Mouse (Mus musculus): Measurements from ENCODE around the gene Gabpb1. TPM values are rescaled to one million over a fixed set of nuclear protein-coding genes. Genes with fewer than 3 reads are reported as not detected.

Gene Gabpb1
- total and polyA plus RNA-seq, 2 experiments: 4.5 to 5.5 TPM

GRCm38 (mm10) chr2:126675169-126676121, 692 bp downstream of the Gabpb1 start:
- peak; percentile 89 for DNase-seq (ENCODE audit: extremely low read depth, low read depth, low spot score)
- Histone ChIP-seq H3K9ac (ENCODE audit: low read depth, low read length) (peak overlapping the region; percentile 92), H3K36me3 (ENCODE audit: control insufficient read depth, insufficient read depth, low read length) (peaks cover 2% of the 10 kb centered on the region; the same call in 1 of the 2 replicates), H3K27ac (replicated peaks; ENCODE audit: insufficient read depth, low read depth, low read length) (peak overlapping the region; percentile 99), H3K4me3 (ENCODE audit: insufficient read depth, low read depth, low read length) (peak overlapping the region; percentile 90), H3K27me3 (ENCODE audit: control insufficient read depth, insufficient read depth, low read length) (no peaks in the 10 kb centered on the region), H3K4me1 (ENCODE audit: control insufficient read depth, insufficient read depth, low read length) (peaks cover 15% of the 10 kb centered on the region), H3K79me2 (ENCODE audit: control insufficient read depth, insufficient read depth, low read length) (peaks cover 20% of the 10 kb centered on the region; the same call in 1 of the 2 replicates)
- WGBS: under 1% methylated on average over 99 of the region's 99 CpGs
- no peak for TF ChIP-seq CTCF (IDR thresholded peaks at IDR 0.05; ENCODE audit: low read depth, low read length)
- TF ChIP-seq POLR2A (IDR thresholded peaks at IDR 0.05; ENCODE audit: extremely low read depth, insufficient read depth, low read length): peak; percentile 75

DNA sequence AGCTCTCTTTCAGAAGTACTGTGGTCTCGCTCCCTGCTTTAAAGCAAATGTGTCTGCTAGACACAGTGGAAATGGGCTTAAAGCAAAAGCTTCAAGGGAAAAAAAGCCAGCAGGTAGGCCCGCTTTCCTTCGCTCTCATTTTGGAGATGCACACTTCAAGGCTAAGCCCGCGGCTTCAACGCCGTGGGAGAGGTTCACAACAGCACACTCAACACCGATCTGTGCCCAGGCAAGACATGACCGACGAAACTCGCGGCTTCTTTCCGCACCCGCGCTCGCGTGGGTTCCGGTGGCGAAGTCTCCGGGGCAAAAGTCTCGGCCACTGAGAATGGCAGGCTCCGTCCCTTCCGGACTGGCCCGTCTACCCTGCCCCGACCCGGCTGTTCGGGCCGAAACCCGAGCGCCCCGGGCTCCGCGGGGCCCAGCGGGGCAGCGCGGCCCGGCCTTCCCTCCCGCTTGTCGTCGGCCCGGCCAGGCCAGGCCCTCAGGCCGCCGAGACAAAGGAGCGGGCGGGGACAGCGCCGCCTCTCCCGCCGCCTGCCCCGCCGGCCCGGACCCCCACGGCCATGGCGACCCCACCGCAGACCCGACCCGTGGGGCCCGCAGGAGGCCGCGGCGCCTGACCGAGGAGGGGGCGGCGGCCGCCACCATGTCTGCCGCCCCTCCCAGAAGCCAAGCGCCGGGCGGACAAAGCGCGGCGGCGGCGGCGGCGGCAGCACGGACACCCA, 1.5 kb downstream of the Gabpb1 start:
- peak; percentile 51 for DNase-seq (ENCODE audit: extremely low read depth, low read depth, low spot score)
- H3K36me3 ChIP-seq (ENCODE audit: control insufficient read depth, insufficient read depth, low read length): no peaks in the 10 kb centered on the region
- peak overlapping the region; percentile 99 for H3K27ac ChIP-seq (replicated peaks; ENCODE audit: insufficient read depth, low read depth, low read length)
- H3K4me1 ChIP-seq (ENCODE audit: control insufficient read depth, insufficient read depth, low read length): peaks cover 15% of the 10 kb centered on the region
- TF ChIP-seq CTCF (IDR thresholded peaks at IDR 0.05; ENCODE audit: low read depth, low read length) (no peak), POLR2A (IDR thresholded peaks at IDR 0.05; ENCODE audit: extremely low read depth, insufficient read depth, low read length) (no peak)
- peaks cover 24% of the 10 kb centered on the region; the same call in 1 of the 2 replicates for H3K79me2 ChIP-seq (ENCODE audit: control insufficient read depth, insufficient read depth, low read length)
- no peaks in the 10 kb centered on the region for H3K27me3 ChIP-seq (ENCODE audit: control insufficient read depth, insufficient read depth, low read length)
- H3K9ac ChIP-seq (ENCODE audit: low read depth, low read length): peak overlapping the region; percentile 92
- H3K4me3 ChIP-seq (ENCODE audit: insufficient read depth, low read depth, low read length): peak overlapping the region; percentile 90
- WGBS: under 1% methylated on average over 77 of the region's 77 CpGs

GRCm38 (mm10) chr2:126673317-126674242, 2.6 kb downstream of the Gabpb1 start:
- H3K4me3 ChIP-seq (ENCODE audit: insufficient read depth, low read depth, low read length): peak overlapping the region; percentile 90
- H3K27me3 ChIP-seq (ENCODE audit: control insufficient read depth, insufficient read depth, low read length): no peaks in the 10 kb centered on the region
- TF ChIP-seq POLR2A (IDR thresholded peaks at IDR 0.05; ENCODE audit: extremely low read depth, insufficient read depth, low read length) (no peak), CTCF (IDR thresholded peaks at IDR 0.05; ENCODE audit: low read depth, low read length) (no peak)
- peak overlapping the region; percentile 99; the same call in 1 of the 2 replicates for H3K27ac ChIP-seq (replicated peaks; ENCODE audit: insufficient read depth, low read depth, low read length)
- no peaks in the 10 kb centered on the region for H3K36me3 ChIP-seq (ENCODE audit: control insufficient read depth, insufficient read depth, low read length)
- peaks cover 18% of the 10 kb centered on the region for H3K4me1 ChIP-seq (ENCODE audit: control insufficient read depth, insufficient read depth, low read length)
- WGBS: 38% methylated on average over 13 of the region's 13 CpGs
- H3K79me2 ChIP-seq (ENCODE audit: control insufficient read depth, insufficient read depth, low read length): peaks cover 21% of the 10 kb centered on the region; the same call in 1 of the 2 replicates
- peak; percentile 39 for DNase-seq (ENCODE audit: extremely low read depth, low read depth, low spot score)
- peak overlapping the region; percentile 92 for H3K9ac ChIP-seq (ENCODE audit: low read depth, low read length)

DNA sequence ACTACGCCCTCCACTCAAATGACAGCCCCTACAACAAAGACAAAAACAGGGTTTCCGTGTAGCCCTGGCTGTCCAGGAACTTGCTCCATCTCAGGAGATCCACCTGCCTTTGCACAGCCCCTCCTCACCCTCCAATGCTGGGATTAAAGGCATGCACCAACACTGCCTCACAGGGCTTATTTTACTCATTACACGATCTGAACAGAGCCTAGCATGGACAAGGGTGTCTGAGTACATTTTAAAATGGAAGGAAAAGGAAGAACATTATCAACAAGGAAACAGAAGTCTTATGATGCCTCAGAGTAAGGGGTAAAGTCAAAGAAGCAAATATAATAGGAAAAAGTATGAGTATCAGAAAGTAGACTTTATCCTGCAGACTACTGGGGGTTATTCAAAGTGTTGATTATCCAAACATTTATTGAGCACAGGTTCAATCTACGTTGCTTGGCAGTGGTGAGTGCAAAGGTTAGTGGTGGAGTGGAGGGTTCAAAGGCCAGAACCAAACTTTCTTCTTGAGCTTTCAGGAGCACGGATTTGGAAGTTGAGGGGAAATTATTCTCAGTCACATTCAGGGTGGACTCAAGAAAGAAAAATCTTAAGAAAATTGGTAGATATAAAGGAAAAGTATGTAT, 7.4 kb downstream of the Gabpb1 start:
- peak overlapping the region; percentile 4; the same call in 1 of the 2 replicates for H3K9ac ChIP-seq (ENCODE audit: low read depth, low read length)
- DNase-seq (ENCODE audit: extremely low read depth, low read depth, low spot score): peak; percentile 94
- no peaks in the 10 kb centered on the region for H3K27me3 ChIP-seq (ENCODE audit: control insufficient read depth, insufficient read depth, low read length)
- no peak for TF ChIP-seq POLR2A (IDR thresholded peaks at IDR 0.05; ENCODE audit: extremely low read depth, insufficient read depth, low read length)
- TF ChIP-seq CTCF (IDR thresholded peaks at IDR 0.05; ENCODE audit: low read depth, low read length): no peak
- H3K79me2 ChIP-seq (ENCODE audit: control insufficient read depth, insufficient read depth, low read length): peaks cover 25% of the 10 kb centered on the region; the same call in 1 of the 2 replicates
- peak overlapping the region; percentile 90 for H3K27ac ChIP-seq (replicated peaks; ENCODE audit: insufficient read depth, low read depth, low read length)
- peaks cover 22% of the 10 kb centered on the region for H3K4me1 ChIP-seq (ENCODE audit: control insufficient read depth, insufficient read depth, low read length)
- H3K4me3 ChIP-seq (ENCODE audit: insufficient read depth, low read depth, low read length): no peak overlapping the region
- H3K36me3 ChIP-seq (ENCODE audit: control insufficient read depth, insufficient read depth, low read length): no peaks in the 10 kb centered on the region
- WGBS: 42% methylated on average over 5 of the region's 5 CpGs

- TF ChIP-seq POLR2A (IDR thresholded peaks at IDR 0.05; ENCODE audit: extremely low read depth, insufficient read depth, low read length): no peak
- TF ChIP-seq CTCF (IDR thresholded peaks at IDR 0.05; ENCODE audit: low read depth, low read length): no peak
- Histone ChIP-seq H3K27ac (replicated peaks; ENCODE audit: insufficient read depth, low read depth, low read length) (no peak overlapping the region), H3K27me3 (ENCODE audit: control insufficient read depth, insufficient read depth, low read length) (no peaks in the 10 kb centered on the region), H3K9ac (ENCODE audit: low read depth, low read length) (no peak overlapping the region), H3K36me3 (ENCODE audit: control insufficient read depth, insufficient read depth, low read length) (no peaks in the 10 kb centered on the region), H3K4me1 (ENCODE audit: control insufficient read depth, insufficient read depth, low read length) (peaks cover 10% of the 10 kb centered on the region), H3K4me3 (ENCODE audit: insufficient read depth, low read depth, low read length) (no peak overlapping the region), H3K79me2 (ENCODE audit: control insufficient read depth, insufficient read depth, low read length) (peaks cover 23% of the 10 kb centered on the region)
- no peak for DNase-seq (ENCODE audit: extremely low read depth, low read depth, low spot score)
- 88% methylated on average over 3 of the region's 3 CpGs for WGBS
Observed at GRCm38 (mm10) chr2:126665984-126666383, 10.2 kb downstream of the Gabpb1 start.

Data from liver, adult 2 months (tissue).